Comparison of ENCODE assay signal across 10 mouse cellular contexts in the genomic region with DNA sequence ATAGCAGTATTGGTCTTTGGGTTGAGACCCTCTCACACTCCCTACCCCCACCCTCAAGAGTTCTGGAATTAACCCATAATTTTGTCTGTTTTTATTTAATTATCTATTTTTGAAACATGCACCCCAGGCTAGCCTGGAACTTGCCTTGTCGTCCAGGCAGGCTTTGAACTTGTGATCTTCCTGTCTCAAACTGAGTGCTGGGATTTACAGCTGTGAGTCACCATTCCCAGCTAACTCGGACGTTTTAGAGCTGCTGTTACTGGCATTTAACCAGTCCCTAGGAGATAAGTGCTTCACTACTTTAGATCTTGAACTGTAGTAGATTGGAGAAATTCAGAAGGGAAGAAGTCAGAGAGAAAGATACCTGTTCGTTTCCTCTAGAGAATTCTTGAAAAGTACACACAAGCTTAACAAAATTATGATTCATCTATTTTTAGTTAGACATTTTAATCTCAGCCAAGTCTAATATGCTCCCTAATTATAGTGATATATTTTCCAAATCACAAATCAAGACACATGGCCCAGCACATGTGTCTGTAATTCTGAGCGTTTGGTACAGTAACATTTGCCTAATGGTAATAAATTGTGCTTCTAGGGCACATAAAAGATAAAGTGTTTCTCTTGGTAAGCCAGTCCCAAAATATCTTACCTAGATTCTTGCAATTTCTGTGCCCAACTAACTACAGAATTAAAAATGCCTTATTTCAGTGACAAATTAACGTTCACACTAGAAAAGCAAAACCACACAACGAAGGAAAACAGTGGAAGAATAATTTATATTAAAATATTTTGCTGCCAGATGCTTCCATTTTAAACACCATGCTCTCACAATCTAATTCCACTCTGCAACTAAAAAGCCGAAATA. TPM values are rescaled to one million over a fixed set of nuclear protein-coding genes. Genes with fewer than 3 reads are reported as not detected.
DNase-seq lines count a peak whose midpoint lies in the region; ATAC-seq lines count a peak whose summit lies in the region.
"Had no signal": no experiment of that assay in that cellular context is flagged by ENCODE, and none has a peak within 500 bp of the region (broad histone marks: within the 10 kb centered on the region; RNA-seq: fewer than 3 reads in every experiment).

No protein-coding gene starts in this region.

- peak overlapping the region in 1 of 2 experiments; percentile 41; a peak in 1 of 4 replicates for H3K4me3 ChIP-seq in heart, embryonic 14.5 days (ENCODE audit: control insufficient read depth in 1 of 2, insufficient read depth in 1 of 2, low read depth in 1 of 2, low read length in 2 of 2)
- no peak overlapping the region for H3K4me3 ChIP-seq in hindbrain, embryonic 12.5 days
- H3K4me3 ChIP-seq in midbrain, embryonic 10.5 days = peak overlapping the region; percentile 78; the same call in 1 of the 2 replicates

- peak overlapping the region in 1 of 2 experiments; percentile 99; a peak in 3 of 4 replicates for H3K27ac ChIP-seq in heart, embryonic 14.5 days (replicated peaks in 1 of 2; ENCODE audit: control insufficient read depth in 1 of 2, insufficient read depth in 1 of 2, low read depth in 2 of 2, low read length in 2 of 2)
- H3K27ac ChIP-seq in hindbrain, embryonic 12.5 days = no peak overlapping the region
- H3K27ac ChIP-seq in midbrain, embryonic 10.5 days (replicated peaks) = peak overlapping the region; percentile 96; the same call in 1 of the 2 replicates

- peaks cover 6% of the 10 kb centered on the region for H3K36me3 ChIP-seq in heart, embryonic 14.5 days (ENCODE audit: control insufficient read depth, insufficient read depth, low read length)
- H3K36me3 ChIP-seq in hindbrain, embryonic 12.5 days = peaks cover 3% of the 10 kb centered on the region
- H3K36me3 ChIP-seq in midbrain, embryonic 10.5 days = peaks cover 7% of the 10 kb centered on the region

- H3K27me3 ChIP-seq in heart, embryonic 14.5 days (ENCODE audit: control insufficient read depth, insufficient read depth, low read length) = no peaks in the 10 kb centered on the region
- H3K27me3 ChIP-seq in hindbrain, embryonic 12.5 days = no peaks in the 10 kb centered on the region
- H3K27me3 ChIP-seq in midbrain, embryonic 10.5 days (ENCODE audit: low read depth, poor library complexity, severe bottlenecking) = no peaks in the 10 kb centered on the region
- H3K27me3 ChIP-seq: midbrain, embryonic 12.5 days; Patski had no signal

- DNase-seq in heart, adult 11 months = no peak
- DNase-seq in MN1 (ENCODE audit: low spot score) = peak; percentile 52
- no peak for DNase-seq in midbrain, embryonic 10.5 days (ENCODE audit: low spot score)
- no peak for DNase-seq in retina, postnatal 1 day
- DNase-seq in adrenal gland, adult 18-20 months (ENCODE audit: low spot score in 2 of 2) = no peak

- 39% methylated on average over 8 of the region's 8 CpGs for WGBS in heart, embryonic 14.5 days
- 55% methylated on average over 8 of the region's 8 CpGs for WGBS in hindbrain, embryonic 12.5 days
- WGBS in midbrain, embryonic 10.5 days = 59% methylated on average over 8 of the region's 8 CpGs

- peaks cover 6 to 8% of the 10 kb centered on the region in 2 experiments for H3K4me1 ChIP-seq in heart, embryonic 14.5 days (ENCODE audit: control insufficient read depth in 2 of 2, insufficient read depth in 2 of 2, low read length in 2 of 2)
- peaks cover 15% of the 10 kb centered on the region for H3K4me1 ChIP-seq in hindbrain, embryonic 12.5 days
- peaks cover 43% of the 10 kb centered on the region for H3K4me1 ChIP-seq in midbrain, embryonic 10.5 days

- no peak for ATAC-seq in heart, embryonic 14.5 days (ENCODE audit: insufficient number of reproducible peaks, insufficient read depth, low FRiP score, low read depth)
- ATAC-seq in hindbrain, embryonic 12.5 days (ENCODE audit: low FRiP score) = no peak
- ATAC-seq in CD4-positive, CD25-positive, alpha-beta regulatory T cell, adult 4 months = no peak

- H3K9me3 ChIP-seq in heart, embryonic 14.5 days (ENCODE audit: control insufficient read depth, low read length) = no peaks in the 10 kb centered on the region
- H3K9me3 ChIP-seq in hindbrain, embryonic 12.5 days (replicated peaks) = no peaks in the 10 kb centered on the region
- H3K9me3 ChIP-seq in midbrain, embryonic 10.5 days (replicated peaks) = no peaks in the 10 kb centered on the region
- H3K9me3 ChIP-seq: midbrain, embryonic 12.5 days had no signal

- peak overlapping the region; percentile 77 for H3K4me2 ChIP-seq in heart, embryonic 14.5 days (ENCODE audit: low read length)
- H3K4me2 ChIP-seq in hindbrain, embryonic 12.5 days (replicated peaks) = peak overlapping the region; percentile 87; the same call in 1 of the 2 replicates

- H3K9ac ChIP-seq in heart, embryonic 14.5 days (ENCODE audit: low read length) = no peak overlapping the region
- peak overlapping the region; percentile 65; the same call in 1 of the 2 replicates for H3K9ac ChIP-seq in hindbrain, embryonic 12.5 days

RNA-seq across cellular contexts. Expression of a gene that starts 2.2 kb away (rescaled TPM):
- 38.2 and 40.9 TPM in 2 replicates for polyA plus RNA-seq in heart, embryonic 14.5 days (2014; fragmentation: Nextera tagmentation; extraction: Ambion mirVana)
- polyA plus RNA-seq in hindbrain, embryonic 12.5 days (2016; fragmentation: Nextera tagmentation; extraction: Ambion mirVana) = 41.7 and 46.8 TPM in 2 replicates
- 18.4 and 21.6 TPM in 2 replicates for polyA plus RNA-seq in midbrain, embryonic 10.5 days (2016; fragmentation: Nextera tagmentation; extraction: Ambion mirVana)
- 100 to 1,000 TPM; 170 to 250 TPM for total RNA-seq in adrenal gland, adult 18-20 months (2021)
- 1 to 10 TPM; 4.7 to 8.9 TPM for polyA plus RNA-seq in CD4-positive, CD25-positive, alpha-beta regulatory T cell, adult 4 months (2017; shearing (Covaris generic))

RNA-seq across cellular contexts. Expression of a gene that starts 36.8 kb away (rescaled TPM):
- 1.3 and 1.6 TPM in 2 replicates for polyA plus RNA-seq in heart, embryonic 14.5 days (2014; fragmentation: Nextera tagmentation; extraction: Ambion mirVana)
- polyA plus RNA-seq in hindbrain, embryonic 12.5 days (2016; fragmentation: Nextera tagmentation; extraction: Ambion mirVana) = 6.8 and 9.1 TPM in 2 replicates
- 0.27 and 0.99 TPM in 2 replicates for polyA plus RNA-seq in midbrain, embryonic 10.5 days (2016; fragmentation: Nextera tagmentation; extraction: Ambion mirVana)
- 1 to 10 TPM in 1 of 2 experiments, under 1 TPM in 1; 0.53 to 2.2 TPM for total RNA-seq in adrenal gland, adult 18-20 months (2021)
- 1 to 10 TPM in 1 of 2 experiments, under 1 TPM in 1; 0.86 to 2.4 TPM for polyA plus RNA-seq in CD4-positive, CD25-positive, alpha-beta regulatory T cell, adult 4 months (2017; shearing (Covaris generic))
